Mouse (Mus musculus) forebrain, embryonic 14.5 days (tissue): ENCODE results near the gene Gm6882. TPM values are rescaled to one million over a fixed set of nuclear protein-coding genes. Genes with fewer than 3 reads are reported as not detected.
"Not testable (repeated sequence)": the region's sequence is repeated elsewhere in the genome, so short reads cannot be mapped to it uniquely, and the experiment has no call there.

Experiments used
- ATAC-seq: fragments of 200-750 bp; cut with Nextera tagmentation; 2 replicates; pipeline ENCODE4 v1.8.0; 2017; ENCODE audit warnings: mild to moderate bottlenecking, moderate library complexity
- DNase-seq: peaks from one replicate; pipeline ENCODE4 v3.0.0-alpha.2; 2015; ENCODE audit warnings: low spot score
- H3K27ac ChIP-seq: fragments of 300-500 bp; sonication (generic); 2 replicates; pipeline ENCODE4 v1.5.1; 2014; ENCODE audit warnings: low read depth, mild to moderate bottlenecking, control low read depth, low read length, moderate library complexity
- H3K27me3 ChIP-seq: fragments of 300-500 bp; sonication (generic); replicated peaks from 2 replicates; pipeline ENCODE4 v1.6.1; 2014; ENCODE audit warnings: low read length, control low read depth, mixed read lengths; ENCODE audit not compliant: control insufficient read depth, insufficient read depth
- H3K36me3 ChIP-seq: fragments of 300-500 bp; sonication (generic); 2 replicates; pipeline ENCODE4 v1.6.1; 2014; ENCODE audit warnings: low read length, control low read depth; ENCODE audit not compliant: control insufficient read depth, insufficient read depth
- H3K4me1 ChIP-seq: fragments of 300-500 bp; sonication (generic); 2 replicates; pipeline ENCODE4 v1.6.1; 2014; ENCODE audit warnings: antibody characterized with exemption, low read length, control low read depth; ENCODE audit not compliant: control insufficient read depth, insufficient read depth
- H3K4me2 ChIP-seq: fragments of 300-500 bp; sonication (generic); 2 replicates; pipeline ENCODE4 v1.6.1; 2014; ENCODE audit warnings: mild to moderate bottlenecking, control low read depth, low read length
- H3K4me3 ChIP-seq: fragments of 300-500 bp; sonication (generic); 2 replicates; pipeline ENCODE4 v1.5.1; 2014; ENCODE audit warnings: low read depth, low read length, control low read depth
- H3K9ac ChIP-seq: fragments of 300-500 bp; sonication (generic); 2 replicates; pipeline ENCODE4 v1.6.1; 2014; ENCODE audit warnings: mild to moderate bottlenecking, low read length, control low read depth, moderate library complexity
- H3K9me3 ChIP-seq: fragments of 300-500 bp; sonication (generic); replicated peaks from 2 replicates; pipeline ENCODE4 v1.6.1; 2016; ENCODE audit warnings: low read length, control low read depth, mixed read lengths; ENCODE audit not compliant: control insufficient read depth
- WGBS: fragments of 180-500 bp; shearing (Covaris S2); extraction: QIAGEN DNeasy Blood & Tissue Kit; methylation state at CpG from one replicate; pipeline ENCODE4 v1.1.7; 2014; 5-methylcytosine and 5-hydroxymethylcytosine counted together
- polyA plus RNA-seq: library from polyadenylated mRNA; unstranded; fragments of >200 nt; fragmentation: Nextera tagmentation; extraction: Ambion mirVana; gene quantifications from 2 replicates; pipeline ENCODE4 v1.2.1, GENCODE M21; 2014

Gm6882 gene
- polyA plus RNA-seq, result not detected in 2 replicates

GRCm38 (mm10) chr7:21432645-21433044 lies at the start of gene Gm6882:
Gene Gm6882, minus strand, starts transcription at chr7:21432745.
- H3K4me2 ChIP-seq, H3K9me3 ChIP-seq, H3K27ac ChIP-seq, H3K4me3 ChIP-seq, H3K27me3 ChIP-seq, H3K36me3 ChIP-seq, ATAC-seq, H3K9ac ChIP-seq, DNase-seq, H3K4me1 ChIP-seq: not testable (repeated sequence)
- 32% methylated on average over 1 of the region's 1 CpGs for WGBS

Other genes starting within 250 kb of the Gm6882 start
- gene Gm5157, start 242.3 kb downstream of the Gm6882 start, polyA plus RNA-seq, result not detected in 2 replicates
- gene Vmn1r124, start 172.1 kb downstream of the Gm6882 start, polyA plus RNA-seq, result not detected in 2 replicates
- not detected in 2 replicates for gene Vmn1r125, start 160.6 kb downstream of the Gm6882 start, polyA plus RNA-seq
- gene Vmn1r126, start 131.3 kb downstream of the Gm6882 start, polyA plus RNA-seq, result not detected in 2 replicates
- gene Vmn1r127, start 112.9 kb downstream of the Gm6882 start, polyA plus RNA-seq, result not detected in 2 replicates
- not detected in 2 replicates for gene Vmn1r128, start 83.4 kb downstream of the Gm6882 start, polyA plus RNA-seq
- not detected in 2 replicates for gene Vmn1r129, start 71.5 kb downstream of the Gm6882 start, polyA plus RNA-seq
- not detected in 2 replicates for gene Vmn1r130, start 79.0 kb upstream of the Gm6882 start, polyA plus RNA-seq
- gene Vmn1r131, start 113.3 kb upstream of the Gm6882 start, polyA plus RNA-seq, result not detected in 2 replicates
- gene Vmn1r132, start 181.3 kb upstream of the Gm6882 start, polyA plus RNA-seq, result not detected in 2 replicates